Mouse (Mus musculus) cerebellum, postnatal 14 days (tissue): Measurements from ENCODE around the gene Hes7.

Experiments used
- DNase-seq, 2 experiments: peaks; one replicate each; pipeline ENCODE4 v3.0.0; 2021; ENCODE audit warnings: mixed read lengths in 2 of 2

The Hes7 gene

DNA sequence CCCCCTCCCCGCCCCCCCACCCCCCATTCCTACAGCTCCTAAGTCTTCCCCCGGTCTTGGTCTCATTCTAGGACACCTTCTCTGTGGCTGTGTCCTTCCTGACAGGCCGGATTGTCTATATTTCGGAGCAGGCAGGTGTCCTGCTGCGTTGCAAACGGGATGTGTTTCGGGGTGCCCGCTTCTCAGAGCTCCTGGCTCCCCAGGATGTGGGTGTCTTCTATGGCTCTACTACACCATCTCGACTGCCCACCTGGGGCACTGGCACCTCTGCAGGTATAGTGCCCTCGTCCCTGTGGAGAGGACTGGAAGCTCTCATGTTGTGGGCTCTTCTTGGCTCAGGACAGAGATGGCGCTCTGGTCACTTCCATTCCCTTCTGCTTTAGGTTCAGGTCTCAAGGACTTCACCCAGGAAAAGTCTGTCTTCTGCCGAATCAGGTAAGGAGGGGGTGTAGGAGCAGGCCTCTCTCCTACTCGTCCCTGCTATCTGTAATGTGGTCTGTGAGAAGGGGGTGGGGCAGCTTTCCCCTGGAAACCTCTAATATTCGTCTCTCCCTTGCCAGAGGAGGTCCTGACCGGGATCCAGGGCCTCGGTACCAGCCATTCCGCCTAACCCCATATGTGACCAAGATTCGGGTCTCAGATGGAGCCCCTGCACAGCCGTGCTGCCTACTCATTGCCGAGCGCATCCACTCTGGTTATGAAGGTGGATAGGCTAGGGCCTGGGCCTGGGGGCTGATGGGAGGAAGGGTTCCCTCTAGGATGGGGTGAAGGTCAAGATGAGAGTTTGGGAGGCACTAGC is 18.4 kb upstream of the Hes7 start:
- no peak for DNase-seq

DNA sequence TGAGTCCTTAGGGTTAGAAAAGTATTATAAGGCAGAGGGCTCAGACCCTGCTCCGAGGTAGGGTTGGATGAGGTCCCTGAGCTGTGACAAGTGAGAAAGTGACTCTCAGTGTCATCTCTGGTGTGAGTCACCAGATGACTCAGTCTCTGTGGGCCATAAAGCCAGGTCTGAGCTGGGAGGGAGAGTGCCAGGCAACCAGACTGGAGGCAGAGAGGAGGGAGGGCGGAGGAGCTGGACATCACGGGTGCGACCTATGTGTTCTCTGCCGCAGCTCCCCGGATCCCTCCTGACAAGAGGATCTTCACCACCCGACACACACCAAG is 17.8 kb upstream of the Hes7 start:
- DNase-seq = no peak

DNA sequence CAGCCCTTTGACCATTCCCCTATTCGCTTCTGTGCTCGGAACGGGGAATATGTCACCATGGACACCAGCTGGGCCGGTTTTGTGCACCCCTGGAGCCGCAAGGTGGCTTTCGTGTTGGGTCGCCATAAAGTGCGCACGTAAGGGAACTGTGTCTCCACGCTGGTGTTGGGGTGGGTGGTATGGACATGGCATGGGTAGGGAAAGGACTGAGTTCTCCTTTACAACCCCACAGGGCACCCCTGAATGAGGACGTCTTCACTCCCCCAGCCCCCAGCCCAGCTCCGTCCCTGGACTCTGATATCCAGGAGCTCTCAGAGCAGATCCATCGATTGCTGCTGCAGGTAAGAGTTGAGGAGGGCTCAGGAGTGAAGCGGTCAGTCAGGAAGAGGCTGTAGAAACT is 17.1 kb upstream of the Hes7 start:
- DNase-seq = no peak

DNA sequence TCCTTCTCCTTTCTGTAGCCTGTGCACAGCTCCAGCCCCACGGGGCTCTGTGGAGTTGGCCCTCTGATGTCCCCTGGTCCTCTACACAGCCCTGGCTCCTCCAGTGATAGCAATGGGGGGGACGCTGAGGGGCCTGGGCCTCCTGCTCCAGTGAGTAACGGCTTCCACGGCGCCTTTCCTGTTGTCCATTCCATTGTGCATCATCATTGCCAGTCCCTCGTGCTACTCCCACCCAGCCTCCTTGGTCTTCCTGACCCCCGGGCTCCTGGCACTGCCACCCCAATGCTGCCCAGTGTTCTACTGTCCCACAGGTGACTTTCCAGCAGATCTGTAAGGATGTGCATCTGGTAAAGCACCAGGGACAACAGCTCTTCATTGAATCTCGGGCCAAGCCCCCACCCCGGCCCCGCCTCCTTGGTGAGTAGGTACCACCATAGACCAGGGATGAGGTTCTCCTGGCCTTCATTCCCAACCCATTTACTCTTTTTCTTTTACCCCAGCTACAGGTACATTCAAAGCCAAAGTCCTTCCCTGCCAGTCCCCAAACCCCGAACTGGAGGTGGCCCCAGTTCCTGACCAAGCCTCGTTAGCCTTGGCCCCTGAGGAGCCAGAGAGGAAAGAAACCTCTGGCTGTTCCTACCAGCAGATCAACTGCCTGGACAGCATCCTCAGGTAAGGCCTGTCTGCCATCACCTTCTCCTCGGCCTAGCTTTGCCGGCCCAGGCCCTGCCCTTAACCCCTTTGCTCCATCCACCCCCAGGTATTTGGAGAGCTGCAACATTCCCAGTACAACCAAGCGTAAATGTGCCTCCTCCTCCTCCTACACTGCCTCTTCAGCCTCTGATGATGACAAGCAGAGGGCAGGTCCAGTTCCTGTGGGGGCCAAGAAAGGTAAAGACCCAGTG is 16.4 kb upstream of the Hes7 start:
- DNase-seq = no peak

DNA sequence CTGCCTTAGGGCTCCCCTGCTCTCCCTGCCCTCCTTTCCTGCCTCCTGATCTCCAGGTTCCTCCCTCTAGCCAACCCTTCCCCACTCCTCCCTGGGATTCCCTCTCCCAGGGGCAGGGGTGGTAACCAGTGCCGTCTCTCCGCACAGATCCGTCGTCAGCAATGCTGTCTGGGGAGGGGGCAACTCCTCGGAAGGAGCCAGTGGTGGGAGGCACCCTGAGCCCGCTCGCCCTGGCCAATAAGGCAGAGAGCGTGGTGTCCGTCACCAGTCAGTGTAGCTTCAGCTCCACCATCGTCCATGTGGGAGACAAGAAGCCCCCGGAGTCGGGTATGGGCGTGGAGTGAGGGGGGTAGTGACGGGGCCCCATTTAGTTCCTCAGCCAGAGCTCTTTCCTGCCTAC is 15.7 kb upstream of the Hes7 start:
- DNase-seq = no peak

DNA sequence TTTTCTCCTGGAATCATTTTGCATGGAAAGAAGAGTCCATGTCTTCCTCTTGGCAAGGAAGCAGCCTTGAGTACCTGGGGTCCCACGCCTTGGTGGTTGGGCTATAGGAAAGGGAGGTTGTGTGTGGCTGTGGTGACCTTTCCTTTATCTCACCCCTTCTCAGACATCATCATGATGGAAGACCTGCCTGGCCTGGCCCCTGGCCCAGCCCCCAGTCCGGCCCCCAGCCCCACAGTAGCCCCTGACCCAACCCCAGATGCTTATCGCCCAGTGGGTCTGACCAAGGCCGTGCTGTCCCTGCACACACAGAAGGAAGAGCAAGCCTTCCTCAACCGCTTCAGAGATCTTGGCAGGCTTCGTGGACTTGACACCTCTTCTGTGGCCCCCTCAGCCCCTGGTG is 15.0 kb upstream of the Hes7 start:
- no peak for DNase-seq

DNA sequence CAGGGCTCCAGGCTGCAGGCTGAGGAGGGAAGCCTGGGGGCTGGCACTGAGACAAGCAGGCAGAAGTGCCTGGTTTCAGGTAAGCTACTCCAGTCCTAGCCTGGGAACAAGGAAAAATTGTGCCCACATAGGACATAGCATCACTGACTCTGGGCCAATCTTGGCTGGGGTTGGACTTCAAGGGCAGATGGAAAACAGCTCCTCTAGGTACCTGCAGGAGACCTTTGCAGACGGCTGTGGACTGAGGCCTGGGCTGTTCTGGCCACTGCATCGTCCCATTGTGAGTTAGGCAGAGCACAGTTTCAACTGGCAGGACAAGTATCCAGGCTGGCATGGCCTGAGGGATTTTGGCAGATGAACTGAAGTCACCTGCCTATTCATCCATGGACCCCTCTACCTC is 14.4 kb upstream of the Hes7 start:
- peak in 1 of 2 experiments; percentile 17 for DNase-seq

DNA sequence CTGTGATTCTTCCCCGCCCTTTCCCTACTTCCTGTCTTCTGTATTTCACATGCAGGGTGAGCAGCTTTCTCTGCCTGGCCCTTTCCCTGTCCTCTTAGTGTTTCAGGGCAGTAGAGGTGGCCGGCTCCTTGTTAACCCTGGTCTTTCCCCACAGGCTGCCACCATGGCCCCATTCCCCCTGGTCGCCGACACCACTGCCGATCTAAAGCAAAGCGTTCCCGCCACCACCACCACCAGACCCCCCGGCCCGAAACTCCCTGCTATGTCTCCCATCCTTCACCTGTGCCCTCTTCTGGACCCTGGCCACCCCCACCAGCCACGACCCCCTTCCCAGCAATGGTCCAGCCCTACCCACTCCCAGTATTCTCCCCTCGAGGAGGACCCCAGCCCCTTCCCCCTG is 13.9 kb upstream of the Hes7 start:
- peak in 1 of 2 experiments; percentile 38 for DNase-seq

DNA sequence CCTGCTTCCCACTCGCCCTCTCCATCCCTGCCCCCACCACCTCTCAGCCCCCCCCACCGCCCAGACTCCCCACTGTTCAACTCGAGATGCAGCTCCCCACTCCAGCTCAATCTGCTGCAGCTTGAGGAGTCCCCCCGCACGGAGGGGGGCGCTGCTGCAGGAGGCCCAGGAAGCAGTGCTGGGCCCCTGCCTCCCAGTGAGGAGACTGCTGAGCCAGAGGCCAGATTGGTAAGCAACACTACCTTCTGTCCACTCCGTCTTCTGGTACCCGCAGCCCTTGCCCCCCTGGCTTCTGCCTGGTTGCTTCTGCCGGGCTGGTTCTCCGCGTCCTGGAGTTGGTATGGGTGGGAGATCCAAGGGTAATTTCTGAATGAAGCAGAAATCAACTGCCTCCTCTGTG is 13.4 kb upstream of the Hes7 start:
- DNase-seq = peak in 1 of 2 experiments; percentile 47

DNA sequence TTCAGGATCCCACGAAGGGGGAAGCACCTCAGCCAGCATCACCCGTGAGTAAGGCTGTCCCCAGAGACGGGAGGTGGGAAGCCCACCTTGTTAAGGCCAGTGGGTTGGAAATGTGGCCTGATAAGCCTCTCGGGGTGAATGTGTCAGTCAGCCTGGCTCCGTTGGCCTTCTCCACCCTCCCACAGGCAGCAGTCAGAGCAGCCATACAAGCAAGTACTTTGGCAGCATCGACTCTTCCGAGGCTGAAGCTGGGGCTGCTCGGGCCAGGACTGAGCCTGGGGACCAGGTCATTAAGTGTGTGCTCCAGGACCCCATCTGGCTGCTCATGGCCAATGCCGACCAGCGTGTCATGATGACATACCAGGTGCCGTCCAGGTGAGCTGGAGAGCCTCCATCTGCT is 12.5 kb upstream of the Hes7 start:
- DNase-seq = peak in 1 of 2 experiments; percentile 7

DNA sequence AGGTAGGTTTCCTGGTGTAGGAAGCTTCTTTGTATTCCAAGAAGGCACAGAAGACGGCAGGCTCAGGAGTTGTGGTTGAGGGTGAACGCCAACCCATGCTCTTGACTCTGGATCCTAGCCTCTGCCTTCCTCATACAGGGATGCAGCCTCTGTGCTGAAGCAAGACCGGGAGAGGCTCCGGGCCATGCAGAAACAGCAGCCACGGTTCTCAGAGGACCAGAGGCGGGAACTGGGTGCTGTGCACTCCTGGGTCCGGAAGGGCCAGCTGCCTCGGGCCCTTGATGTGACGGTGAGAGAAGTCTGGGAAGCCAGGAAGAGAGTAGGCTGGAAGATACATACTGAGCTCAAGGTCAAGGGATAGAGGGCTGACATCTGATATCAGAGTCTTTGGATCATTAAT is 12.0 kb upstream of the Hes7 start:
- DNase-seq = peak in 1 of 2 experiments; percentile 8

DNA sequence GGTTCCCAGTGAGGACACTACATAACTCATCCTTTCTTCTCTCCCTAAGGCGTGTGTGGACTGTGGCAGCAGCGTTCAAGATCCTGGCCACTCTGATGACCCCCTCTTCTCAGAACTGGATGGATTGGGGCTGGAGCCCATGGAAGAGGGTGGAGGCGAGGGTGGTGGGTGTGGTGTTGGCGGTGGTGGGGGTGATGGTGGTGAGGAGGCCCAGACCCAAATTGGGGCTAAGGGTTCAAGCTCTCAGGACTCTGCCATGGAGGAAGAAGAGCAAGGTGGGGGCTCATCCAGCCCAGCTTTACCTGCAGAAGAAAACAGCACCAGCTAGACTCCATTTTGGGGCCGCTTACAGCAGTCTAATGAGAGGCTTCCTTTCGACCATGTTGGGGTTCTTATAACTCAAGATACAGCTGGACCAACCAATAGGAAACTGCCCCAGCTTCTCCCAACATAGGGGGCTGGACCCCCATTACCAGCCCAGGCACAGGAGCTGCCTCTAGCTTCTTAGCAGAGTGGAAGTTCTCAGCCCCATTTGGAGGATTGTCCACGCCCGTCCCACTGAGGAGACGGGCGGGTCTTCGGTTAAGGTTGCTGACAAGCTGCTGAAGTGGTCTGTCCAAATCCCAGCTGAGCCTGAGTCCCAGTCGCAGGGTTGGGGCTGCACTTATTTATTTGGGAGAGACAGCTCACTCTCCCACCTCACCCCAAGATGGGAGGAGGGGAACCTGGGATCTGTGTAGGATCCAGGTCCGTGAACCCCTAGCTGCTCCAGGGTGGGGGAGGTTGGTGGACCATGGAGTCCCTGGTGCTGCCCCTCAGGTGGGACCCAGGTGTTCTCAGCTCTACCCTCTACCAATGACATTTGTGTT is 10.9 kb upstream of the Hes7 start:
- peak in 1 of 2 experiments; percentile 34 for DNase-seq

DNA sequence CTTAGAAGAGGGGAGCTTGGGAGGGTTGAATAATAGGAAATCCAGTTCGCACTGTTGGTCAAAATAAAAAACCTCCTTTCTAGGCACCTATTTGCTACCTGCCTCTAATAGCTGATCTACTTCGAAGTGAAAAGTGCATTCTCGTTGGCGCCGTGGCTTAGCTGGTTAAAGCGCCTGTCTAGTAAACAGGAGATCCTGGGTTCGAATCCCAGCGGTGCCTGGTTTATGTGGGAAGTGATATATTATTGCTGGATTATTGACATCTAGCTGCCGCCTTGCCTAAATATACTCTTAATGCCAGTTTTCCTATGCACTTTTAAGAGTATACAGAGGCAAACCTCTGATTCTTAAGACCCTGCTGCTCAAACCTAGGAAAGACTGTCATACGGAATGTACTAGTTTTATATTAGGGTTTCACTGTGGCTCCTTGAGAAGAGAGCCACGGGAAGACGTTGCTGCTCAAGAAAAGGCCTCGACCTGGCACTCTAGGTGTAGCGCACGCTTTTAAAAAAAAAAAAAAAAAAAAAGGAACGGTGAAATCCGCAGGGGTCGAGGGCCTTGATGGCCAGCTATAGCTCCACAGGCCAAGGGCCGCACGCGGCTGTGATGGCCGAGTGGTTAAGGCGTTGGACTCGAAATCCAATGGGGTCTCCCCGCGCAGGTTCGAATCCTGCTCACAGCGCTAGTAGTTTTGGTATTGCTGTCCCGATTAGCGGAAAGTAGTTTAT is 9.7 kb upstream of the Hes7 start:
- DNase-seq = peak; percentile 98 to 99

DNA sequence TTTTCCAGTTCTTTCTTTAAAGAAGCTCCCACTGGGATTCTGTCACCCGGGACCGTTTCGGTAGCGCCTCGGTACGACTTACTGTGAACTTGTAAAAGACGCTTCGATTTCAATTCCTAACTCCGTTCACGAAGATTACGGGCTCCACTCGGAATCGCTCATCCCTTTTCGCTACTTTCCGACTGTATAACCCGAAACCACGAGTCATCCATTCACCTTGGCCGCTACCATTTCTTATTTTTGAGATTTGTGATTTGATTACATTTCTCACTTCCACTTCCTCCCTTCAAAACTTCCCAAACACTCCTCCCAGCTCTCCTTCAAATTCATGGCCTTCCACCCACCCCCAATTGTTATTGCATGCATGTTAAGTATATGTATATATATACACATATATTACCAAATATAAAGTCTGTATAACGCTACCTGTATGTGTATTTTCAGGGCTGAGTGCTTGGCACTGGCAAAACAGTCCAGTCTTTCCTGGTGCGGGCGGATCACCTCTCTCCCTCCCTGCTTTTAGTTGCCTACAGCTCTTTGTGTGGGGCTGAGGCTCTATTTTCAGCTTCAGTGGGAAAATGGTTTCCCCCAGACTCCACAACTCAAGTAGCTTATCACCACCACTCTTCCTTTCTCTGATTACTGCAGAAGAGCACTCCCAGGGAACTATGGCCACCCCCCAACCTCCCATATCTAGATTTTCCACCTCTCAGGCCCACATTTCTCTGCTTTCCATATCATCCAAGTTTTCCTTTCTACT is 9.0 kb upstream of the Hes7 start:
- DNase-seq = peak in 1 of 2 experiments; percentile 15

DNA sequence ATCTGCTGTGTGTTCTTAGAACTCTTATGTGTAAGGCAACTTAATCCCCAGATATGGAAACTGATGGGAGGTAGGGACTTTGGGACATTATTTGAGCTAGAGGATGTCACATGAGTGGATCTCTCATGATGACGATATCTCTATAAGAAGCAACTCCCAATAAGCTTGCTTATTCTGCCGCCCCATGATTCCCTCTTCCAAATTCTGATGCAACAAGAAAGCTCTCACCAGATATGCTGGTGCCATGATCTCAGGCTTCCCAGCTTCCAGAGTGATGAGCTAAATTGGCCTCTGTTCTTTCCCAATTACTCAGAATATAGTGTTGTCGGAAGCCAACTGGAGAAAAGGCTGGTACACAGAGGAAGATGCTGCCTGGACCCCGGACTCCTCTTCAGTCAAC is 8.3 kb upstream of the Hes7 start:
- DNase-seq = no peak

DNA sequence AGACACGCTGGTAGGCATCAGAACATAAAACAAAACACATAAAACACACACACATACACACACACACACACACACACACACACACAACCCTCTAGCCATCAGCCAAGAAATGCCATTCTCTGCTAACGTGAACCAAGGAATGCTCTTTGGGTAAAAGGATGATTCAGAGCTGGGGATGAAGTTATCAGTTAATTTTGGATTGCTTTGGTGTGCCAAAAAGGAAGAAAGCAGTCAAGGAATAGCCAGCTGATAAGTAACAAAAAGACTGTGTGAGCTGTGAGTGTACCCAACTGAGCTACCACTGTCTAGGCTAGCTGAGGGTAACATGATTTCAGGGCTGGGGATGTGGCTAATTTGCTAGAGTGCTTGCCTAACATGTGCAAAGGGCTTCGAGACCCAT is 6.2 kb upstream of the Hes7 start:
- no peak for DNase-seq

DNA sequence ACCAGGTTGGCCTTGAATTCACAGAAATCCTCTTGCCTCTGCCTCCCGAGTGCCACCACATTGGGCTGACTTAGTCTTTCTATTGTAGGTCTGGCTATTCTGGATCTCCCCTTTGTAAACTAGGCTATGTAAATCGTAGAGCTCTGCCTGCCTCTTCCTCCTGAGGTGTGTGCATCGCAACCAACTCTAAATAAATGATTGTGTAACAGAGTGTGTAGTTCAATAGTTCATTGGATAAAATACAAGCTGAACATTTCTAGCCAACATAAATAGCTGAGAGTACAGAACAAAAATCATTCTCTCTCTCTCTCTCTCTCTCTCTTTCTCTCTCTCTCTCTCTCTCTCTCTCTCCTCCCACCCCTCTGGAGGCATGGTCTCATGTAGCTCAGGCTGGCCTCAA is 5.6 kb upstream of the Hes7 start:
- DNase-seq = no peak

DNA sequence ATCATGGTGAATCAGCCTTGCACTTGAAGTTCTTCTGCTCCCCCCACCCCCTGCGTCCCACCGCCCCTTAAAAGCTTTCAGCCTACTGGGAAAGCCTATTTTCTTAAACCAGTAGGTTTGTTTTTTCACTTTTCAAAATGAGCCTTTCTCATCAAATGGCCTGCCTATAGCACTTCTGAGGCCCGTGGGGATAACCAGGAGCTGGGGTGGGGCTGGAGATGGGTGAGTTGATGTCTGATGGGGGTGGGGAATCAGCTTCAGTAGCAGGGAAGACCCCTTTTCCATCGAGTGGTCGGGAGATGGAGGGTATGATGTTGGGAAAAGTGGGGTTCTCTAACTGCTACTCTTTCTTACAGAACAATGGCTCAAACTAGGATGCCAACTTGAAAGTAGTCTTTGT is 3.4 kb upstream of the Hes7 start:
- DNase-seq = peak in 1 of 2 experiments; percentile 34

DNA sequence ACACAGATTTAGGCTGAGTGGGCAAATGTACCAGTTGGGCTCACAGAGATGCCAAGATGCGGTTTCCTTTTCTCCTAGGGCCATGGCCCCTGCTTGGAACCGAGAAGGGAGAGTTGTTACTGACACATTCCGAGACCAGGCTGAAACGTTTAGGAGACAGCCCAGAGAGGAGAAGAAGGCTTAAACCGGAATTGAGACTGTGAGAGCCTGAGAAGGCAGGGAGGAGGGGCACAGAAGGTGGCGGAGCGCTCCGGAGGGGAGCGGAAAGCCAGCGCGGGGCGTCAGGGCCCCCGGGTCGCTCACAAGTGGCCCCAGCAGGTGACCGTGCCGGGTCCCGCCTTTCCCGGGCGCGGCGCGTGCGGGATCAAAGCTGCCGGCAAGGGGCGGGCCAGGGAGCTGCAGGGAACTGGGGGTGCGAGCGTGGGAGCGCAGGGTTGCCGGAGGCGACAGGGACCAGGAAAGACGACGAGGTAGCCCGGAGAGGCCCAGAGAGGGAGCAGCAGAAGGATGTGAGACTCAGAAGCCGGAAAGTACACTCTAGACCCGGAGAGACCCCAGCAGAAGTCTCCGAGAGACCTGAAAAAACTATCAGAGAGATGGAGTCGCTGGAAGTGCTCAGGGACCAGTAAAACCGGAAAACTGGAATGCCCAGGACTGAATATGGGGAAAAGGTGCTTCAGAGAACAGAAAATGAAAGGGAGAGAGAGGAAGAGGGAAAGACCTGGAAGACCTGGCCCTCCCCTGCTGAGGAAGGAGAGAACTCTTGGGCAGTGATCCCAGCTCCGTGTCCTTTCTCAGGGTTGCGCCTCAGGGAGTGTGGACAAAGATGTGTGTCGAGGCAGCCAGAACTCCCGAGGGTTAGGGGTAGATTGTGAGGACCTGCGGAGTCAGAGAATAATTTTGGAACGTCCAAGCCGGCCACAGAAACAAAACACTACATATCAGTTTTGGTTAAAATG is 2.2 kb upstream of the Hes7 start:
- DNase-seq = peak; percentile 73 to 77

DNA sequence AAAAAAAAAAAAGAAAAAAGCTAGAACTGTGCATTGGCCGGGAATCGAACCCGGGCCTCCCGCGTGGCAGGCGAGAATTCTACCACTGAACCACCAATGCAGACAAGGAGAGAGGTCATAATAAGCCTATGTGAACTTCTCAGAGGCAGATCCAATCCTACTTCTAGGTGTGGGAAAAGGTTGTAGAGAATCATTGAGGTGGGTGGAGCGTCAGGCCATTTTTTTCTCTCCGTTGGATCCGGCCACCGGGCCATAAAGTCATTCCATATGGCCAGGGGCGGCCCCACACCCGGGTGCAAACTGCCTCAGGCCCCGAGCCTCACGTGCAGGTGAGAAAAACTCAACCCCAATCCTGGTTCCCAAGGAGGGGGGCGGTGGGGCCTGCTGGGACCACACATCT is 1.4 kb upstream of the Hes7 start:
- peak; percentile 94 to 98 for DNase-seq
